Mouse (Mus musculus) liver, embryonic 15.5 days (tissue): ENCODE data around the gene Tmem177. TPM values are rescaled to one million over a fixed set of nuclear protein-coding genes. Genes with fewer than 3 reads are reported as not detected.

ENCODE experiments used
- ATAC-seq: fragments of 200-750 bp; cut with Nextera tagmentation; 2 replicates; pipeline ENCODE4 v1.8.0; 2017; ENCODE audit warnings: moderate number of reproducible peaks, mild to moderate bottlenecking, moderate library complexity; ENCODE audit not compliant: insufficient read depth
- H3K27ac ChIP-seq: fragments of 300-500 bp; sonication (generic); replicated peaks from 2 replicates; pipeline ENCODE4 v1.5.1; 2015; ENCODE audit warnings: mild to moderate bottlenecking, inconsistent platforms
- H3K27me3 ChIP-seq: fragments of 300-500 bp; sonication (generic); 2 replicates; pipeline ENCODE4 v1.6.1; 2015; ENCODE audit warnings: mild to moderate bottlenecking, inconsistent platforms
- H3K36me3 ChIP-seq: fragments of 300-500 bp; sonication (generic); replicated peaks from 2 replicates; pipeline ENCODE4 v1.6.1; 2015; ENCODE audit warnings: moderate library complexity, mild to moderate bottlenecking, inconsistent platforms
- H3K4me1 ChIP-seq: fragments of 300-500 bp; sonication (generic); replicated peaks from 2 replicates; pipeline ENCODE4 v1.6.1; 2015; ENCODE audit warnings: inconsistent platforms
- H3K4me2 ChIP-seq: fragments of 300-500 bp; sonication (generic); 2 replicates; pipeline ENCODE4 v1.6.1; 2015; ENCODE audit warnings: moderate library complexity, mild to moderate bottlenecking, inconsistent platforms
- H3K4me3 ChIP-seq: fragments of 300-500 bp; sonication (generic); replicated peaks from 2 replicates; pipeline ENCODE4 v1.5.1; 2015; ENCODE audit warnings: mild to moderate bottlenecking, inconsistent platforms
- H3K9ac ChIP-seq: fragments of 300-500 bp; sonication (generic); 2 replicates; pipeline ENCODE4 v1.6.1; 2015; ENCODE audit warnings: moderate library complexity, mild to moderate bottlenecking, inconsistent platforms
- H3K9me3 ChIP-seq: fragments of 300-500 bp; sonication (generic); replicated peaks from 2 replicates; pipeline ENCODE4 v1.6.1; 2016; ENCODE audit warnings: inconsistent platforms
- WGBS: fragments of 180-500 bp; shearing (Covaris S2); methylation state at CpG from one replicate; pipeline ENCODE4 v1.1.7; 2015; ENCODE audit warnings: mixed read lengths; ENCODE audit not compliant: insufficient replicate concordance; 5-methylcytosine and 5-hydroxymethylcytosine counted together
- polyA plus RNA-seq: library from polyadenylated mRNA; unstranded; fragments of >200 nt; fragmentation: Nextera tagmentation; extraction: Ambion mirVana; gene quantifications from 2 replicates; pipeline ENCODE4 v1.2.1, GENCODE M21; 2015

Tmem177 gene
- polyA plus RNA-seq, result 3.7 and 4.1 TPM in 2 replicates

- Histone ChIP-seq H3K9me3 (no peaks in the 10 kb centered on the region), H3K9ac (peak within 1 kb of the TSS; percentile 70), H3K4me1 (peaks cover 19% of the 10 kb centered on the region), H3K4me3 (peak within 1 kb of the TSS; percentile 72), H3K27me3 (no peaks in the 10 kb centered on the region), H3K36me3 (peaks cover 12% of the 10 kb centered on the region; the same call in 1 of the 2 replicates), H3K4me2 (peak within 1 kb of the TSS; percentile 86), H3K27ac (peak within 1 kb of the TSS; percentile 77)
- ATAC-seq, result peak; percentile 95
- 9% methylated on average over 42 of the region's 42 CpGs for WGBS
Measured at GRCm38 (mm10) chr1:119912953-119913814, at the start of gene Tmem177. Tmem177 (minus strand) TSS chr1:119913208.

- H3K27ac ChIP-seq, result no peak overlapping the region
- WGBS, result 40% methylated on average over 7 of the region's 7 CpGs
Measured at GRCm38 (mm10) chr1:119959920-119960319, 46.9 kb upstream of the Tmem177 start.

GRCm38 (mm10) chr1:119959464-119959863 is 46.5 kb upstream of the Tmem177 start:
- Histone ChIP-seq H3K36me3 (no peaks in the 10 kb centered on the region), H3K9ac (no peak overlapping the region), H3K4me2 (no peak overlapping the region), H3K27ac (no peak overlapping the region), H3K9me3 (no peaks in the 10 kb centered on the region), H3K27me3 (no peaks in the 10 kb centered on the region), H3K4me3 (no peak overlapping the region), H3K4me1 (no peaks in the 10 kb centered on the region)
- ATAC-seq, result no peak
- 70% methylated on average over 4 of the region's 4 CpGs for WGBS

More at GRCm38 (mm10) chr1:119959920-119960319, 46.9 kb upstream of the Tmem177 start:
- Histone ChIP-seq H3K4me3 (no peak overlapping the region), H3K4me2 (no peak overlapping the region), H3K36me3 (no peaks in the 10 kb centered on the region), H3K27me3 (no peaks in the 10 kb centered on the region), H3K4me1 (no peaks in the 10 kb centered on the region), H3K9ac (no peak overlapping the region), H3K9me3 (no peaks in the 10 kb centered on the region)
- ATAC-seq, result no peak

GRCm38 (mm10) chr1:119957716-119958222 is 44.8 kb upstream of the Tmem177 start:
- no peak for ATAC-seq
- H3K36me3 ChIP-seq, result no peaks in the 10 kb centered on the region
- H3K4me2 ChIP-seq, result no peak overlapping the region
- WGBS, result 50% methylated on average over 9 of the region's 9 CpGs
- H3K27me3 ChIP-seq, result no peaks in the 10 kb centered on the region
- no peak overlapping the region for H3K4me3 ChIP-seq
- H3K27ac ChIP-seq, result no peak overlapping the region
- no peak overlapping the region for H3K9ac ChIP-seq
- H3K9me3 ChIP-seq, result no peaks in the 10 kb centered on the region
- H3K4me1 ChIP-seq, result no peaks in the 10 kb centered on the region

- Histone ChIP-seq H3K27ac (no peak overlapping the region), H3K36me3 (no peaks in the 10 kb centered on the region), H3K27me3 (no peaks in the 10 kb centered on the region), H3K4me2 (no peak overlapping the region), H3K4me1 (no peaks in the 10 kb centered on the region), H3K4me3 (no peak overlapping the region), H3K9me3 (no peaks in the 10 kb centered on the region), H3K9ac (no peak overlapping the region)
- ATAC-seq, result no peak
- 60% methylated on average over 2 of the region's 2 CpGs for WGBS
Measured at GRCm38 (mm10) chr1:119954680-119955079, 41.7 kb upstream of the Tmem177 start.

GRCm38 (mm10) chr1:119953456-119953855 is 40.4 kb upstream of the Tmem177 start:
- no peak overlapping the region for H3K4me3 ChIP-seq
- 62% methylated on average over 9 of the region's 9 CpGs for WGBS

GRCm38 (mm10) chr1:119950086-119950485 is 37.1 kb upstream of the Tmem177 start:
- Histone ChIP-seq H3K27me3 (no peaks in the 10 kb centered on the region), H3K4me1 (no peaks in the 10 kb centered on the region), H3K4me3 (no peak overlapping the region), H3K27ac (no peak overlapping the region), H3K36me3 (no peaks in the 10 kb centered on the region), H3K9ac (no peak overlapping the region), H3K4me2 (no peak overlapping the region), H3K9me3 (no peaks in the 10 kb centered on the region)
- WGBS, result 69% methylated on average over 8 of the region's 8 CpGs
- ATAC-seq, result no peak

More at GRCm38 (mm10) chr1:119953456-119953855, 40.4 kb upstream of the Tmem177 start:
- Histone ChIP-seq H3K27me3 (no peaks in the 10 kb centered on the region), H3K9me3 (no peaks in the 10 kb centered on the region), H3K4me1 (no peaks in the 10 kb centered on the region), H3K36me3 (no peaks in the 10 kb centered on the region), H3K27ac (no peak overlapping the region), H3K4me2 (no peak overlapping the region), H3K9ac (no peak overlapping the region)
- no peak for ATAC-seq

GRCm38 (mm10) chr1:119936861-119937260 is 23.9 kb upstream of the Tmem177 start:
- no peak for ATAC-seq
- H3K36me3 ChIP-seq, result no peaks in the 10 kb centered on the region
- H3K9ac ChIP-seq, result no peak overlapping the region
- no peaks in the 10 kb centered on the region for H3K4me1 ChIP-seq
- H3K27me3 ChIP-seq, result no peaks in the 10 kb centered on the region
- H3K4me2 ChIP-seq, result no peak overlapping the region
- 28% methylated on average over 7 of the region's 7 CpGs for WGBS
- no peak overlapping the region for H3K4me3 ChIP-seq
- H3K9me3 ChIP-seq, result no peaks in the 10 kb centered on the region
- no peak overlapping the region for H3K27ac ChIP-seq

- Histone ChIP-seq H3K9ac (no peak overlapping the region), H3K4me1 (no peaks in the 10 kb centered on the region), H3K27ac (no peak overlapping the region), H3K36me3 (no peaks in the 10 kb centered on the region), H3K4me3 (no peak overlapping the region), H3K27me3 (no peaks in the 10 kb centered on the region), H3K4me2 (no peak overlapping the region), H3K9me3 (no peaks in the 10 kb centered on the region)
- WGBS, result 57% methylated on average over 4 of the region's 4 CpGs
- ATAC-seq, result no peak
Measured at GRCm38 (mm10) chr1:119931421-119932150, 18.6 kb upstream of the Tmem177 start.

GRCm38 (mm10) chr1:119929715-119930114 is 16.7 kb upstream of the Tmem177 start:
- Histone ChIP-seq H3K9ac (no peak overlapping the region), H3K9me3 (no peaks in the 10 kb centered on the region), H3K27ac (no peak overlapping the region), H3K4me2 (no peak overlapping the region), H3K4me3 (no peak overlapping the region), H3K36me3 (no peaks in the 10 kb centered on the region), H3K4me1 (no peaks in the 10 kb centered on the region), H3K27me3 (no peaks in the 10 kb centered on the region)
- 32% methylated on average over 1 of the region's 1 CpGs for WGBS
- no peak for ATAC-seq

- no peak for ATAC-seq
- Histone ChIP-seq H3K4me3 (no peak overlapping the region), H3K27me3 (no peaks in the 10 kb centered on the region), H3K36me3 (no peaks in the 10 kb centered on the region), H3K27ac (no peak overlapping the region), H3K9me3 (no peaks in the 10 kb centered on the region), H3K4me1 (0 out of 2 replicates have a peak, but pooled peaks cover 4% of the 10 kb centered on the region), H3K4me2 (no peak overlapping the region), H3K9ac (no peak overlapping the region)
- WGBS, result 49% methylated on average over 4 of the region's 4 CpGs
Measured at GRCm38 (mm10) chr1:119919299-119919698, 6.3 kb upstream of the Tmem177 start.
